Mouse (Mus musculus) intestine, postnatal 0 days (tissue): ENCODE measurements at regions not wholly inside any gene's neighbourhood (a gene's known extent, or its start where the extent isn't known, plus 50 kb on each side); places are given as distances from the start of the nearest gene placed in this dataset.

Experiments
- ATAC-seq: fragments of 200-750 bp; cut with Nextera tagmentation; 2 replicates; pipeline ENCODE4 v1.8.0; 2017; ENCODE audit warnings: mild to moderate bottlenecking, moderate TSS enrichment, moderate library complexity
- H3K27ac ChIP-seq: fragments of 300-500 bp; sonication (generic); 2 replicates; pipeline ENCODE4 v1.5.1; 2014; ENCODE audit warnings: mild to moderate bottlenecking, low read depth, low read length, moderate library complexity
- H3K27me3 ChIP-seq: fragments of 300-500 bp; sonication (generic); replicated peaks from 2 replicates; pipeline ENCODE4 v1.6.1; 2014; ENCODE audit warnings: low read length, mixed read lengths; ENCODE audit not compliant: control insufficient read depth, insufficient read depth
- H3K36me3 ChIP-seq: fragments of 300-500 bp; sonication (generic); 2 replicates; pipeline ENCODE4 v1.6.1; 2014; ENCODE audit warnings: mild to moderate bottlenecking, moderate library complexity; ENCODE audit not compliant: control insufficient read depth, insufficient read depth
- H3K4me1 ChIP-seq: fragments of 300-500 bp; sonication (generic); replicated peaks from 2 replicates; pipeline ENCODE4 v1.6.1; 2014; ENCODE audit warnings: antibody characterized with exemption, low read length, mixed read lengths; ENCODE audit not compliant: control insufficient read depth, insufficient read depth
- H3K4me2 ChIP-seq: fragments of 300-500 bp; sonication (generic); replicated peaks from 2 replicates; pipeline ENCODE4 v1.6.1; 2014; ENCODE audit warnings: low read depth, mild to moderate bottlenecking, moderate library complexity
- H3K4me3 ChIP-seq: fragments of 300-500 bp; sonication (generic); 2 replicates; pipeline ENCODE4 v1.5.1; 2014; ENCODE audit warnings: low read depth, low read length
- H3K9ac ChIP-seq: fragments of 300-500 bp; sonication (generic); 2 replicates; pipeline ENCODE4 v1.6.1; 2014; ENCODE audit warnings: mild to moderate bottlenecking, low read depth, low read length
- H3K9me3 ChIP-seq: fragments of 300-500 bp; sonication (generic); 2 replicates; pipeline ENCODE4 v1.6.1; 2016; ENCODE audit warnings: mixed run types; ENCODE audit not compliant: control insufficient read depth
- CTCF ChIP-seq: sonication (generic); IDR thresholded peaks from 2 replicates; pipeline ENCODE4 v1.5.1; 2016; ENCODE audit warnings: low read depth, mild to moderate bottlenecking, control low read depth, antibody characterized with exemption, moderate library complexity
- WGBS: fragments of 180-500 bp; shearing (Covaris S2); extraction: QIAGEN DNeasy Blood & Tissue Kit; methylation state at CpG from one replicate; pipeline ENCODE4 v1.1.7; 2014; 5-methylcytosine and 5-hydroxymethylcytosine counted together

DNA sequence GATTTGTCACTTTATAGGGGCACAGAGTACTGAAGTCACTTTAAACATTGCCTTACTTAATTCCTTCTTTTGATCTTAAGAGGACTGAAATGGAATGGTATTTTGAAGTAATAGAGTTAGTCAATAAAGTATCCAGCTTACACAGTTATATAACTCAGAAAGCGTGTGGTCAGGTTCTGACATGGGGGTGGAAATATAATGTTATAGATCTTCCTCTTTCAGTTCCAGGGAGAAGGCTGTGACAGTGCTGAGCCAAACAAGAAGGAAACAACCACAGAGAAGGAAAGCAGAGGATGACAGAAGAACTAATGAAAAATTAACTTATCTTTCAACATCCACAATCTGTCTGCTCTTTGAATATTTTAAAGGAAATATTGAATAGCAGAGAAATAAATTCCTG, 399.4 kb upstream of the Atp2b1 start:
- H3K4me2 ChIP-seq: no peak overlapping the region
- H3K4me3 ChIP-seq: no peak overlapping the region
- WGBS: 79% methylated on average over 1 of the region's 1 CpGs
- no peaks in the 10 kb centered on the region for H3K27me3 ChIP-seq
- TF ChIP-seq CTCF: no peak
- no peaks in the 10 kb centered on the region for H3K4me1 ChIP-seq
- no peak overlapping the region for H3K9ac ChIP-seq
- ATAC-seq: no peak
- no peaks in the 10 kb centered on the region for H3K9me3 ChIP-seq
- H3K27ac ChIP-seq: no peak overlapping the region
- no peaks in the 10 kb centered on the region for H3K36me3 ChIP-seq

DNA sequence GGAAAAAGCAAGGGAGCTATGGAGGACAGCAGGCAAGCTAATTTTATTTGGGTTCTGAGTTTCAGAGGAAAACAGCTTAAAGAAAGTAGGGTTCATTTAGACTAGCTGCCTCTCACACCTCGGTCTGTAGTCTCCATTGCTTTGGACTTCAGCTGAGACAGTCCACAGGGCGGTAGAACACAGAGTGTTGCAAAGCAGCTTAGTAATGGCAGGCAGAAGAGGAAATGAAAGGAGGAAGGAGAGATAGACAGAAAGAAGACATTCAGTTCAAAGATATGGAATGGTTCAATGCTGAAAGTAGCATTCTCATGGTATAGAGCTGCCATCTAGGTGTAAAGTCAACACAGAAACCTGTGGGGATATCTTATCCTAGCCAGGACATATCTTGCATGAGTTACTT, 396.6 kb upstream of the Atp2b1 start:
- no peak for ATAC-seq
- no peak overlapping the region for H3K9ac ChIP-seq
- 90% methylated on average over 2 of the region's 2 CpGs for WGBS
- H3K4me1 ChIP-seq: no peaks in the 10 kb centered on the region
- H3K4me3 ChIP-seq: no peak overlapping the region
- no peak overlapping the region for H3K27ac ChIP-seq
- H3K9me3 ChIP-seq: no peaks in the 10 kb centered on the region
- H3K27me3 ChIP-seq: no peaks in the 10 kb centered on the region
- H3K36me3 ChIP-seq: no peaks in the 10 kb centered on the region
- no peak for TF ChIP-seq CTCF
- H3K4me2 ChIP-seq: no peak overlapping the region

DNA sequence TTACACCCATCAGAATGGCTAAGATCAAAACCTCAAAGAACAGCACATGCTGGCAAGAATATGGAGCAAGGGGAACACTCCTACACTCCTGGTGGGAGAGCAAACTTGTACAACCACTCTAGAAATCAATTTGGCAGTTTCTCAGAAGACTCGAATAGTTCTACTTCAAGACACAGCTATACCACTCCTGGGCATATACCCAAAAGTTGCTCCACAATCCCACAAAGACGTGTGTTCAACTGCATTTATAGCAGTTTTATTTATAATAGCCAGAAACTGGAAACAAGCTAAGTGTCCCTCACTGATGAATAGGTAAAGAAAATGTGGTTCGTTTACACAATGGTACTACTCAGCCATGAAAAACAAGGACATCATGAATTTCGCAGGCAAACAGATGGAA, 384.6 kb upstream of the Atp2b1 start:
- no peaks in the 10 kb centered on the region for H3K9me3 ChIP-seq
- H3K4me3 ChIP-seq: no peak overlapping the region
- no peak for ATAC-seq
- no peaks in the 10 kb centered on the region for H3K4me1 ChIP-seq
- H3K4me2 ChIP-seq: no peak overlapping the region
- H3K27me3 ChIP-seq: no peaks in the 10 kb centered on the region
- no peaks in the 10 kb centered on the region for H3K36me3 ChIP-seq
- no peak overlapping the region for H3K27ac ChIP-seq
- WGBS: 77% methylated on average over 4 of the region's 4 CpGs
- H3K9ac ChIP-seq: no peak overlapping the region
- no peak for TF ChIP-seq CTCF

DNA sequence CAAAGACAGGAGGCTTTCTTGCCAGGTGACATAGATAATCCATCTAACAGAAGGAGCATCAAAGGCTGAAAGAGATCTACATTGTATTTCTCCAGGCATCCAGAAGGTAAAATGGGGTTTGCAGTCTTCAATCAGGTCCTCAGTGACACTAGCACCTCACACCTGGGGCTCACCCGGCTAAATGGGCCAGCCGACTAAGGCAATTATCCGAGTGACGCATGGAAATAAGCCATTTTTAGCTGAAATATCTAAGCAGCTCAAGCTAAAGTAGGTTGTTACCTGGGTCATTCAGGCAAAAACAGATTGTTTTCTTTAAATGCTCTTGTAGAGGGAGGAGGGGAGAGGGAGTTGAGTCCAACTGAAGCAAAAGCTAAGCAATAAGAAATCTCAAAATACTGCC, 382.8 kb upstream of the Atp2b1 start:
- Histone ChIP-seq H3K9me3 (no peaks in the 10 kb centered on the region), H3K4me3 (no peak overlapping the region), H3K27ac (no peak overlapping the region), H3K4me1 (no peaks in the 10 kb centered on the region), H3K9ac (no peak overlapping the region), H3K4me2 (no peak overlapping the region), H3K36me3 (no peaks in the 10 kb centered on the region), H3K27me3 (no peaks in the 10 kb centered on the region)
- WGBS: 92% methylated on average over 4 of the region's 4 CpGs
- ATAC-seq: no peak
- TF ChIP-seq CTCF: no peak

DNA sequence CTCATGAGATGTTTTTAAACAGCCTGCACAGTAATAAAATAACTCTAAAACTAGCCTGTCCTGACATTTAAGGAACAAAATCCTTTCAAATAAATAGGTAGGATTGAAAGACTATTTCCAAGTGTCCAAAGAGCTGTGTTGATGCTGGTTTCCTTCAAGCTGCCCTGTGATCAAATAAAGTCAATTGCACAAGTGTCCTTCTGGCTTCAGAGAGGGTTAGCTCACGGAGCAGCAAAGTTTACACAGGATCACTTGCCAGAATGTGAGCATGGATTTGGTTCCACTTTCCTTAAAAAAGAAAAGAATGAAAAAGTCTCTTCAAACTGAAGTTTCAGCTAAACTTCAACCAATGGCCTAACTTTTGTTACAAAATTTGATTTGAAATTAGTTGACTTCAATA, 375.5 kb upstream of the Atp2b1 start:
- no peak for ATAC-seq
- Histone ChIP-seq H3K27me3 (no peaks in the 10 kb centered on the region), H3K4me1 (no peaks in the 10 kb centered on the region), H3K4me3 (no peak overlapping the region), H3K27ac (no peak overlapping the region), H3K9me3 (no peaks in the 10 kb centered on the region), H3K9ac (no peak overlapping the region), H3K4me2 (no peak overlapping the region), H3K36me3 (no peaks in the 10 kb centered on the region)
- no peak for TF ChIP-seq CTCF
- WGBS: 58% methylated on average over 1 of the region's 1 CpGs

DNA sequence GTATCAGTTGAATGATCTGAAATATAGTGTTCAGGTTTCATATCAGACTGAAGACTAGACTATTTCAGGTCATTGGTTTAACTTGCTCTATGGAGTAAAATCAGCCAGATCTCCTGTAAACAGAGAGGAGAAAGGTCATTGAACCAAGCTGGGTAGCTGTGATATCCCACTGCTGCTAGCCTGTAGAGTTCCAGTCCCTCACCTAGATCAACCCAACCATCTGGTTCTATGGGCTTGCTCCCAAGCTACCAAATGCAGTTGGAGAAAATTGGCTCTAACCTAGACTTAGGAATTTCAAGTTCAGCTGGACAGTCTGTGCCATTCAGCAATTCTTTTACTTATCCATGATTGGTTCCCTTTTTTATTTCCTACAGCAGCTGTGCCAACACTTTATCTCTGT, 373.1 kb upstream of the Atp2b1 start:
- Histone ChIP-seq H3K27me3 (no peaks in the 10 kb centered on the region), H3K27ac (no peak overlapping the region), H3K4me3 (no peak overlapping the region)

DNA sequence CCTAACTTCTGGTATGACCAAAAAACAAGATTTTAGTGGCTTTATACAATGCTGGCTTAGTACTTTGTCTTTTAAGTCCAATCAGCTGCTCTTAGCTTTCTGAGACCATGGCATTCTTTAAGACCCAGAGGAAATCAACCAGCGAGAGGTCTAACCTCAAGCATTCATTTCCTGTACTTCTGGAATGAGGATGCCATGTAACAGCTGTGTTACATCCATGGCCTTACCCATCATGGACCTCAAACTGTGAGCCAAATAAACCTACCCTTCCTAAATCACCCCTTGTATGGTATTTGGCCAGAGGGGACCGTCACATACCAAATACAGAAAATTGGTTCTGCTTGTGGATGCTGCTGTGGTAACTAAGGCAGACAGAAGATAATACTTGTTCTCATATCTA, 372.1 kb upstream of the Atp2b1 start:
- Histone ChIP-seq H3K4me1 (no peaks in the 10 kb centered on the region), H3K36me3 (no peaks in the 10 kb centered on the region), H3K9ac (no peak overlapping the region), H3K27ac (no peak overlapping the region), H3K4me3 (no peak overlapping the region), H3K27me3 (no peaks in the 10 kb centered on the region), H3K9me3 (no peaks in the 10 kb centered on the region), H3K4me2 (no peak overlapping the region)
- ATAC-seq: no peak
- WGBS: 87% methylated on average over 2 of the region's 2 CpGs
- no peak for TF ChIP-seq CTCF

More for the DNA sequence above, 373.1 kb upstream of the Atp2b1 start:
- Histone ChIP-seq H3K9ac (no peak overlapping the region), H3K9me3 (no peaks in the 10 kb centered on the region), H3K4me1 (no peaks in the 10 kb centered on the region), H3K36me3 (no peaks in the 10 kb centered on the region), H3K4me2 (no peak overlapping the region)
- no peak for ATAC-seq
- no peak for TF ChIP-seq CTCF
